Mouse (Mus musculus): ENCODE measurements around the gene Ubr4. TPM values are rescaled to one million over a fixed set of nuclear protein-coding genes. Genes with fewer than 3 reads are reported as not detected.

Gene Ubr4
- total RNA-seq, 1 experiment = 199 TPM

DNA sequence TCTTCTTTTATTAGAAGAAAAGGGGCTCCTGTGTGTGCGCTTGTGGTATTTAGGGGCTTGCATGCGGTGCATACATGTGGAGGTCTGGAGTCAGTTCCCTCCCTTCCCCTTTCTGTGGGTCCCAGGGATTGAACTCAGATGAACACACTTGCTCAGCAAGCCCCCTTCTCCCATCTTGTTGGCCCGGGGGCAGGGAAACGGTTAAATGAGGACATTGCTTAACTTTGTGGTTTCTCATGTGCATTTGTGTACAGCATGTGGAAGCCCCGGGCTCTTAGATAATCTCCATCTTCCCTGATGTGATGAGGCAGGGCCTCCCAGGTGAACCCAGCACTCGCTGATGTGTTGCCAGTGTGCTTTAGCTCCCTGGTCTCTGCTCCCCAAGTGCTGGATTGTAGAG lies 101.9 kb downstream of the Ubr4 start:
- H3K9me3 ChIP-seq (ENCODE audit: control insufficient read depth, insufficient read depth, low read depth, low read length) = no peaks in the 10 kb centered on the region
- no peak overlapping the region for H3K9ac ChIP-seq (ENCODE audit: insufficient read depth, low read depth, low read length, poor library complexity, severe bottlenecking)
- no peak for TF ChIP-seq ZNF384 (IDR thresholded peaks at IDR 0.05; ENCODE audit: low read depth, low read length)
- H3K36me3 ChIP-seq (ENCODE audit: control insufficient read depth, insufficient read depth, low read length, poor library complexity, severe bottlenecking) = peaks cover 89% of the 10 kb centered on the region
- no peaks in the 10 kb centered on the region for H3K4me1 ChIP-seq (ENCODE audit: control insufficient read depth in 2 of 2, insufficient read depth in 2 of 2, low read length in 2 of 2, poor library complexity in 1 of 2)
- DNase-seq (ENCODE audit: low read depth, low spot score) = no peak
- no peak overlapping the region for H3K27ac ChIP-seq (ENCODE audit: insufficient read depth, low read depth, low read length, poor library complexity, severe bottlenecking)
- in situ Hi-C loops (cut with MboI; ENCODE audit: low sequenced_read_pairs in 2 of 2, unreplicated experiment in 2 of 2) = no loop called here
- H3K4me3 ChIP-seq (ENCODE audit: insufficient read depth in 1 of 2, low read depth in 1 of 2, low read length in 2 of 2, poor library complexity in 1 of 2, severe bottlenecking in 1 of 2) = no peak overlapping the region

GRCm38 (mm10) chr4:139459970-139460369 lies 107.6 kb downstream of the Ubr4 start:
- in situ Hi-C loops (cut with MboI; ENCODE audit: low sequenced_read_pairs in 2 of 2, unreplicated experiment in 2 of 2) = no loop called here
- Histone ChIP-seq H3K4me1 (ENCODE audit: control insufficient read depth in 2 of 2, insufficient read depth in 2 of 2, low read length in 2 of 2, poor library complexity in 1 of 2) (no peaks in the 10 kb centered on the region), H3K36me3 (ENCODE audit: control insufficient read depth, insufficient read depth, low read length, poor library complexity, severe bottlenecking) (peaks cover 86% of the 10 kb centered on the region), H3K9me3 (ENCODE audit: control insufficient read depth, insufficient read depth, low read depth, low read length) (no peaks in the 10 kb centered on the region), H3K9ac (ENCODE audit: insufficient read depth, low read depth, low read length, poor library complexity, severe bottlenecking) (no peak overlapping the region), H3K27ac (ENCODE audit: insufficient read depth, low read depth, low read length, poor library complexity, severe bottlenecking) (no peak overlapping the region), H3K4me3 (ENCODE audit: insufficient read depth in 1 of 2, low read depth in 1 of 2, low read length in 2 of 2, poor library complexity in 1 of 2, severe bottlenecking in 1 of 2) (no peak overlapping the region)
- DNase-seq (ENCODE audit: low read depth, low spot score) = no peak
- TF ChIP-seq ZNF384 (IDR thresholded peaks at IDR 0.05; ENCODE audit: low read depth, low read length) = no peak
- TF ChIP-seq MAFK (IDR thresholded peaks at IDR 0.05; ENCODE audit: insufficient read depth, low read depth, low read length) = no peak
- TF ChIP-seq ZC3H11A (IDR thresholded peaks at IDR 0.05; ENCODE audit: borderline replicate concordance, low read depth, low read length) = no peak
- TF ChIP-seq CHD2 (IDR thresholded peaks at IDR 0.05; ENCODE audit: low read depth, low read length) = no peak
- TF ChIP-seq HCFC1 (IDR thresholded peaks at IDR 0.05; ENCODE audit: borderline replicate concordance, insufficient read depth, low read length) = no peak

DNA sequence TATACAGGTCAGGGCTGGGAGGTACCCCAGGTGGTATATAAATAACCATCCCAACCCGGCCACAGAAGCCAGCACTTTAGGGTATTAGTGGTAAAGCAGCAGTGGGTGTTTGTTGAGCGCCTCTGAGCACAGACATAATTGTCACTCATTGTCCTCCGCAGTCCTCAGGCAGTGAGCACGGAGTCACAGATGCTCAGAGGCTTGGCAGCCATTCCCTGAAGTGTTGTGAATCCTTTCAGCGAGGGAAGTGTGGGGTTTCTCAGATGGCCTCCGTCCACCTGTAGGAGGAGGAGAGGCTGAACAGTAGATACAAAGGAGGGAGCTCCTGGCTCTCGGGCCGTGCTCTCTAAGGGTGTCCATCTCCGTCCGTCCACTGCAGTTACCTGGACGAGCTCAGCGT lies 111.8 kb downstream of the Ubr4 start:
- DNase-seq (ENCODE audit: low read depth, low spot score) = no peak
- Histone ChIP-seq H3K4me3 (ENCODE audit: insufficient read depth in 1 of 2, low read depth in 1 of 2, low read length in 2 of 2, poor library complexity in 1 of 2, severe bottlenecking in 1 of 2) (no peak overlapping the region), H3K9me3 (ENCODE audit: control insufficient read depth, insufficient read depth, low read depth, low read length) (no peaks in the 10 kb centered on the region), H3K4me1 (ENCODE audit: control insufficient read depth in 2 of 2, insufficient read depth in 2 of 2, low read length in 2 of 2, poor library complexity in 1 of 2) (no peaks in the 10 kb centered on the region), H3K27ac (ENCODE audit: insufficient read depth, low read depth, low read length, poor library complexity, severe bottlenecking) (no peak overlapping the region), H3K9ac (ENCODE audit: insufficient read depth, low read depth, low read length, poor library complexity, severe bottlenecking) (no peak overlapping the region), H3K36me3 (ENCODE audit: control insufficient read depth, insufficient read depth, low read length, poor library complexity, severe bottlenecking) (peaks cover 85% of the 10 kb centered on the region)
- in situ Hi-C loops (cut with MboI; ENCODE audit: low sequenced_read_pairs in 2 of 2, unreplicated experiment in 2 of 2) = no loop called here
- TF ChIP-seq MAFK (IDR thresholded peaks at IDR 0.05; ENCODE audit: insufficient read depth, low read depth, low read length) = no peak
- TF ChIP-seq HCFC1 (IDR thresholded peaks at IDR 0.05; ENCODE audit: borderline replicate concordance, insufficient read depth, low read length) = no peak
- no peak for TF ChIP-seq ZNF384 (IDR thresholded peaks at IDR 0.05; ENCODE audit: low read depth, low read length)
- no peak for TF ChIP-seq CHD2 (IDR thresholded peaks at IDR 0.05; ENCODE audit: low read depth, low read length)
- no peak for TF ChIP-seq ZC3H11A (IDR thresholded peaks at IDR 0.05; ENCODE audit: borderline replicate concordance, low read depth, low read length)

DNA sequence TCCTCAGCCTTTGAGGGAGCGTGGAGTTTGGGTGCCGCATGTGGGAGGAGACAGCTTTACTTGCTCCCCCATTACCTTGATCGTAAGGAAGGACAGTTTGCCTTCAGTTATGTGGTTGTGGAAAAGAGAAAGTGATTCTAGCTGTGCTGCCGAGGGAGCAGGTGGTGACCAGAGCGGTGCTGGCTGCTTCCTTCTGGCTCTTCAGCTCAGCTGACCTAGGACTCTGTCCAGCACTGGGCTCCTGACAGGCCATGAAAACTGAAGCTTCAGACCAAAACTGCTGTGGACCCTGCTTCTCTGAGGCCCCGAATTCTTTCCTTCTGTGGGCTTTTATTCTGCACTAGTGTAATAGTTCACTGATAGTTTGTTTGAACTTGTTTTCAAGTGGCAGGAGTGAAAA lies 114.1 kb downstream of the Ubr4 start:
- in situ Hi-C loops (cut with MboI; ENCODE audit: low sequenced_read_pairs in 2 of 2, unreplicated experiment in 2 of 2) = no loop called here
- Histone ChIP-seq H3K4me1 (ENCODE audit: control insufficient read depth in 2 of 2, insufficient read depth in 2 of 2, low read length in 2 of 2, poor library complexity in 1 of 2) (no peaks in the 10 kb centered on the region), H3K27ac (ENCODE audit: insufficient read depth, low read depth, low read length, poor library complexity, severe bottlenecking) (no peak overlapping the region), H3K9me3 (ENCODE audit: control insufficient read depth, insufficient read depth, low read depth, low read length) (no peaks in the 10 kb centered on the region), H3K4me3 (ENCODE audit: insufficient read depth in 1 of 2, low read depth in 1 of 2, low read length in 2 of 2, poor library complexity in 1 of 2, severe bottlenecking in 1 of 2) (no peak overlapping the region), H3K9ac (ENCODE audit: insufficient read depth, low read depth, low read length, poor library complexity, severe bottlenecking) (no peak overlapping the region), H3K36me3 (ENCODE audit: control insufficient read depth, insufficient read depth, low read length, poor library complexity, severe bottlenecking) (peaks cover 91% of the 10 kb centered on the region)
- DNase-seq (ENCODE audit: low read depth, low spot score) = no peak
- TF ChIP-seq CHD2 (IDR thresholded peaks at IDR 0.05; ENCODE audit: low read depth, low read length) = no peak
- no peak for TF ChIP-seq HCFC1 (IDR thresholded peaks at IDR 0.05; ENCODE audit: borderline replicate concordance, insufficient read depth, low read length)
- no peak for TF ChIP-seq MAFK (IDR thresholded peaks at IDR 0.05; ENCODE audit: insufficient read depth, low read depth, low read length)
- TF ChIP-seq ZNF384 (IDR thresholded peaks at IDR 0.05; ENCODE audit: low read depth, low read length) = no peak
- no peak for TF ChIP-seq ZC3H11A (IDR thresholded peaks at IDR 0.05; ENCODE audit: borderline replicate concordance, low read depth, low read length)

DNA sequence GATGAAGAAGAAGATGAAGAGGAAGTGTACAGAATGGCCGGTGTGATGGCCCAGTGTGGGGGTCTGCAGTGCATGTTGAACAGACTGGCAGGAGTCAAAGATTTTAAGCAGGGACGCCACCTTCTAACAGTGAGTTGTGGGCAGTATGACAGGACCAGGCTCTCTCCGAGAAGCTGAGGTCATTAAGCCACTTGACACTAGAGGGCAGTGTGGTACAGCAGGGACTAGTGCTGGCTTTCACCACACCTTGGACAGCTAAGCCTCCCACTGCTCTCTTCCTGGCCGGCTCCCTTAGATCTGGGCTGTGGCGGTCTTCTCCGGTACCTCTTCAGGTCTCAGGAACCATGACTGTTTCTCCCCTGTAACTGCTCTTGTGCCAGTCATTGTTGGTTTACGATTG lies 117.8 kb downstream of the Ubr4 start:
- Histone ChIP-seq H3K36me3 (ENCODE audit: control insufficient read depth, insufficient read depth, low read length, poor library complexity, severe bottlenecking) (peaks cover 90% of the 10 kb centered on the region), H3K27ac (ENCODE audit: insufficient read depth, low read depth, low read length, poor library complexity, severe bottlenecking) (no peak overlapping the region), H3K9me3 (ENCODE audit: control insufficient read depth, insufficient read depth, low read depth, low read length) (no peaks in the 10 kb centered on the region), H3K4me1 (ENCODE audit: control insufficient read depth in 2 of 2, insufficient read depth in 2 of 2, low read length in 2 of 2, poor library complexity in 1 of 2) (no peaks in the 10 kb centered on the region), H3K9ac (ENCODE audit: insufficient read depth, low read depth, low read length, poor library complexity, severe bottlenecking) (no peak overlapping the region), H3K4me3 (ENCODE audit: insufficient read depth in 1 of 2, low read depth in 1 of 2, low read length in 2 of 2, poor library complexity in 1 of 2, severe bottlenecking in 1 of 2) (no peak overlapping the region)
- TF ChIP-seq HCFC1 (IDR thresholded peaks at IDR 0.05; ENCODE audit: borderline replicate concordance, insufficient read depth, low read length) (no peak), MAFK (IDR thresholded peaks at IDR 0.05; ENCODE audit: insufficient read depth, low read depth, low read length) (no peak), ZC3H11A (IDR thresholded peaks at IDR 0.05; ENCODE audit: borderline replicate concordance, low read depth, low read length) (peak; percentile 39; the same call in 1 of the 2 replicates), ZNF384 (IDR thresholded peaks at IDR 0.05; ENCODE audit: low read depth, low read length) (no peak), CHD2 (IDR thresholded peaks at IDR 0.05; ENCODE audit: low read depth, low read length) (no peak)
- peak; percentile 73 for DNase-seq (ENCODE audit: low read depth, low spot score)
- in situ Hi-C loops (cut with MboI; ENCODE audit: low sequenced_read_pairs in 2 of 2, unreplicated experiment in 2 of 2) = loop anchor here in 1 of 2 experiments (10.0 kb wide), 1 partner anchor 155 kb away; the partner anchor contains the start of gene Aldh4a1

All from ES-E14 (cell line).